Mouse (Mus musculus): Measurements from ENCODE around the gene Tbc1d22b. TPM values are rescaled to one million over a fixed set of nuclear protein-coding genes. Genes with fewer than 3 reads are reported as not detected.
A peak's percentile ranks its signal among the peaks of the same experiment; 100 is the strongest.
"Not testable (repeated sequence)": the region's sequence is repeated elsewhere in the genome, so short reads cannot be mapped to it uniquely, and the experiment has no call there.

Tbc1d22b gene
- total RNA-seq, 2 experiments from 2014 or later, result 44.1 to 47.0 TPM

DNA sequence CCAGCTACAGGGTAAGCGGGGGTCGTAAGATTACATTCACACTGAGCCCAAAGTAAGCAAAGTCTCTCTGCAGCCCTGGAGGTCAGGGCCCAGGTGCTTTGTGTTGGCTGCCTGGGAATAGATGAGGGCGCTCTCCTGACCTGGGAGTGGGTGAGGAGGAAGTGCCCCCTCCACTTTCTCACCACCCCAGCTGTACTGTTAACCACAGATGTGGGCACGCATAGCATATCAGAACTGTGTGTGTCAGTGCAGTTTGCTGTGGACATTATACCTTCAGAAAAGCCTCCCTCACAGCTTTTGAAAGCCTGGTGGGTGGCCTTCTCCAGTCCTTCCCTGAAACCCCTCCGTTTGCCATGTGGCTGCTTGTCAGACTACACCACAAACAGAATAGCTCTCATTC, 34.7 kb downstream of the Tbc1d22b start:
- intact Hi-C loops (cut with DNase I), result no loop called here
- DNase-seq (ENCODE audit: low spot score in 2 of 2), result no peak

- intact Hi-C loops (cut with DNase I), result no loop called here
- no peak for DNase-seq (ENCODE audit: low spot score in 2 of 2)
These were observed 35.2 kb downstream of the Tbc1d22b start for GRCm38 (mm10) chr17:29584737-29585136.

GRCm38 (mm10) chr17:29585446-29585845, 35.9 kb downstream of the Tbc1d22b start:
- intact Hi-C loops (cut with DNase I), result no loop called here
- DNase-seq (ENCODE audit: low spot score in 2 of 2), result no peak

GRCm38 (mm10) chr17:29586921-29587320, 37.3 kb downstream of the Tbc1d22b start:
- intact Hi-C loops (cut with DNase I), result no loop called here
- DNase-seq (ENCODE audit: low spot score in 2 of 2), result no peak

GRCm38 (mm10) chr17:29589221-29589898, 39.8 kb downstream of the Tbc1d22b start:
- DNase-seq (ENCODE audit: low spot score in 2 of 2), result peak; percentile 37 to 51
- intact Hi-C loops (cut with DNase I), result no loop called here

- intact Hi-C loops (cut with DNase I), result no loop called here
- DNase-seq (ENCODE audit: low spot score in 2 of 2), result no peak
These were observed 46.5 kb downstream of the Tbc1d22b start for GRCm38 (mm10) chr17:29595891-29596770.

GRCm38 (mm10) chr17:29596771-29597132, 47.2 kb downstream of the Tbc1d22b start:
- intact Hi-C loops (cut with DNase I), result no loop called here
- no peak for DNase-seq (ENCODE audit: low spot score in 2 of 2)

GRCm38 (mm10) chr17:29599051-29599450, 49.5 kb downstream of the Tbc1d22b start:
- intact Hi-C loops (cut with DNase I), result no loop called here
- no peak for DNase-seq (ENCODE audit: low spot score in 2 of 2)

DNA sequence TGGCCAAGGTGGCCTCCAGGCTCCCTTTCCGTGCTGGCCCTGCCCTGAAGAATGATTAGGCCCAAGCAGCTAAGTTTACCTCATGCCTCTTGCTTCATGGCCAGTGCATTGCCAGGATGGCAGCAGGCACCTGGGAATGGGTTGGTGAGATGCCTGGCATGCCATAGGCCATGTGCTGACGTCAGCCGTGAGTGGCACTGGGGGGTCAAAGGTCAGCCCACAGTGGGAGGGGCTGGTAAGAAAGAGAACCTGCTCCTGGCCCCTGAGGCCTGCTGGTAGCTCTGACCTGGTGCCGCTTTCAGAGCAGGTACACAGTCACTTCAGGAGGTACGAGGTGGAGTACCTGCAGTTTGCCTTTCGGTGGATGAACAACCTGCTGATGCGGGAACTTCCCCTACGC, 50.0 kb downstream of the Tbc1d22b start:
- intact Hi-C loops (cut with DNase I), result no loop called here
- DNase-seq (ENCODE audit: low spot score in 2 of 2), result no peak

DNA sequence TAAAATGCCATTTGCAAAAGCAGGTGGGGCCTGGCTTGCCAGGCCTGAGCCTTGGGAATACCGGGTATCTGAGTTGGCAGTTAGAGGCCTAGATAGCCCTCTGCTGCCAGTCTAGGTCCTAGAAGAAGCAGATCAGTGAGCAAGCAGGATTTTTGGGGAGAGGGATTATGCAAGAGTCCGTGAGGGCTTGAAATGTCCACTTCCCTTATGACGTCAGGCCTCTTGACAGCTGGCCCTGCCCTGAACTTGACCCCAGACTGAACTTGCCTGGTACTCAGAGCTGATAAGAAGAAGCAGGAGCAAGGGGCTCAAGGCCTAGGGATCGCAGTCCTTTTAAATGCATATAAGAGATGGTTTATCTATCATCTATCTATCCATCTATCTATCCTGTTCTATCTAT, 51.8 kb downstream of the Tbc1d22b start:
- intact Hi-C loops (cut with DNase I), result loop anchor here (5.0 kb wide), 1 partner anchor 281 kb away; no protein-coding TSS in a partner anchor
- no peak for DNase-seq (ENCODE audit: low spot score in 2 of 2)

DNA sequence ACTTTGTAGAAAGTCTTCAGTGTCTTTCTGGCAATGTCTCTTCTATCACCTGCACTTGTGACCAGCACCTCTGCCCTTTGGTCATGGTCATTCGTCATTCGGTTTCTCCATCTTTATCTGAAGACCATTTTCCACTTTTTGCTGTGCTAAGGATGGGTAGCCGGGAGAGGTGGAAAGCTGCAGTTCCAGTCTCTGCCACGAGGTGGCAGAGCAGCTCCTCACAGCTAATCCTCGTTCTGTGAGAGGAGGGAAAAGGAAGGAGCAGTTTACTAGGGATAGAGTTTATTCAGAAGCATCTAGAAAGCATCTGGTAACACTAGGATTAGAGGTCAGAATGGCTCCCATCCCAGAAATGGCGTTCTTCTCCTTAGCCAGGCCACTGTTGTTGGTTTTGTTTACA, 53.7 kb downstream of the Tbc1d22b start:
- intact Hi-C loops (cut with DNase I), result loop anchor here (5.0 kb wide), 1 partner anchor 279 kb away; no protein-coding TSS in a partner anchor
- peak; percentile 85 to 88 for DNase-seq (ENCODE audit: low spot score in 2 of 2)

DNA sequence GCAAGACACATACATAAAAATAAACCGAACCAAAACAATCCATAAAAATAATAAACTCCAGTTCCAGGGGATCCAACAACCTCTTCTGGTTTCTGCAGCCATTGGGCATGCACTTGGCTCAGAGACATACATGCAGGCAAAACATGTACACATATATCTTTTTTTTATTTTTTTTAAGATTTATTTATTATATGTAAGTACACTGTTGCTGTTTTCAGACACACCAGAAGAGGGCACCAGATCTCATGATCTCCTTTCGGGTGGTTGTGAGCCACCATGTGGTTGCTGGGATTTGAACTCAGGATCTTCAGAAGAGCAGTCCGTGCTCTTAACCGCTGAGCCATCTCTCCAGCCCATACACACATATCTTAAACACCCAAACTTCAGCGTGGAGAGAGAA, 63.9 kb downstream of the Tbc1d22b start:
- DNase-seq (ENCODE audit: low spot score in 2 of 2); intact Hi-C loops (cut with DNase I): not testable (repeated sequence)

- intact Hi-C loops (cut with DNase I), result no loop called here
- peak; percentile 94 to 95 for DNase-seq (ENCODE audit: low spot score in 2 of 2)
These were observed 64.8 kb downstream of the Tbc1d22b start, which contains the start of the genes Rnf8 and Gm28043 for GRCm38 (mm10) chr17:29614115-29615023. Rnf8 (plus strand) TSS chr17:29614790. Gm28043 (plus strand) TSS chr17:29614876.

GRCm38 (mm10) chr17:29615024-29615551, 65.5 kb downstream of the Tbc1d22b start:
- intact Hi-C loops (cut with DNase I), result no loop called here
- no peak for DNase-seq (ENCODE audit: low spot score in 2 of 2)

DNA sequence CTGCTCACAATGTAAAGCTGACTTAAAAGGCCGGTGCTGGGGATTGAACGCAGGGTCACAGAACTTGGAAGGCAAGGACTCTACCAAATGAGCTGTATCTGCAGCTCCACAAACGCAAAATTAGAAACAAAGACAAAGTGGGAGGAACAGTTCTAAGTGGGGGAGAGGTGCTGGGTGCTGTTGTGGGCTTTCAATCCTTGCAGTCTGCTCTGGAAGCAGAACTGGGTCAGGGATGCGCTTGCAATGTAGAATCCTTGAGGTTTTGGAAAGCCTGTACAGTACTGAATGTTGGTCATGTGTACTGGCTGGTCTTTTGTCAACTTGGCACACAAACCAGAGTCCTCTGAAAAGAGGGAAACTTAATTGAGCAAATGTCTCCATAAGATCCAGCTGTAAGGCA, 66.0 kb downstream of the Tbc1d22b start:
- intact Hi-C loops (cut with DNase I), result no loop called here

GRCm38 (mm10) chr17:29619231-29619630, 69.6 kb downstream of the Tbc1d22b start:
- no peak for DNase-seq (ENCODE audit: low spot score in 2 of 2)
- intact Hi-C loops (cut with DNase I), result no loop called here

More for the DNA sequence above, 66.0 kb downstream of the Tbc1d22b start:
- DNase-seq (ENCODE audit: low spot score in 2 of 2), result peak in 1 of 2 experiments; percentile 54

DNA sequence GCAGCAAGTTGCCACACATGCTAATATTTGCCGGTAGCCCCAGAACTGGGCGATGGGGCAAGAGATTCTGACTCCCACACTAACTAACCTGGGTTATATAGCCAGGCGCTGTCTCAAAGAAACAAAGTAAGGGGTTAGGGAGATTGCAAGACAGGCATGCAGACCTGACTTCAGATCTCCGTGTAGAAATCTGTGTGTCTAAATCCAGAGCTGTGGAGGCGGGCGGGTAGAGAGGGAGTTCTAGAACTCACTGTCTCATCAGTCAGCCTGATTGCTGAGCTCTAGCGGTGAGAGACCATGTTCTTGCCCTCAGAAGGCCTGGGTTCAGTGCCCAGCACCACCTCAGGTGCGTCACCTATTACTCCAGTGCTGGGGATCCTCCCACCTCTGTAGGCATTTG, 73.9 kb downstream of the Tbc1d22b start:
- intact Hi-C loops (cut with DNase I), result no loop called here
- DNase-seq (ENCODE audit: low spot score in 2 of 2), result no peak

DNA sequence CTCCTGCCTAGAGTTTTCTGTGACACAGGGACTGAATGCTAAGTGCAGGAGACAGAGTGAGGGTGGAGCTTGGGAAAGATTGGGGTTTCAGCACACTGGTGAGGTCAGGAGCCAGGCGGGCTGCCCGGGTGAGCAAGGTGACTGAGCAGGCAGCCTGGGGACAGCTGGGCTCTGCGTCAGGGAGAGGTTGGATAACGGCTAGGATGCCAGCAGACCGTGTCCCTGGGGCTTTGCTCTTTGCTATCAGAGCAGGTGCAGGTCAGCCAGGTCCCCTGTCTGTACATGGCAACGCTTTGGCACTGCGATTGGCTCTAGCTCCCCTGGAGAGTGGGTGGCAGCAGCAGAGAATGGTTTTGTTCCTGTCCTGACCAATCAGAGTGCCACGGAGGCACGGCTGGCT, 77.7 kb downstream of the Tbc1d22b start:
- intact Hi-C loops (cut with DNase I), result no loop called here
- DNase-seq (ENCODE audit: low spot score in 2 of 2), result no peak

DNA sequence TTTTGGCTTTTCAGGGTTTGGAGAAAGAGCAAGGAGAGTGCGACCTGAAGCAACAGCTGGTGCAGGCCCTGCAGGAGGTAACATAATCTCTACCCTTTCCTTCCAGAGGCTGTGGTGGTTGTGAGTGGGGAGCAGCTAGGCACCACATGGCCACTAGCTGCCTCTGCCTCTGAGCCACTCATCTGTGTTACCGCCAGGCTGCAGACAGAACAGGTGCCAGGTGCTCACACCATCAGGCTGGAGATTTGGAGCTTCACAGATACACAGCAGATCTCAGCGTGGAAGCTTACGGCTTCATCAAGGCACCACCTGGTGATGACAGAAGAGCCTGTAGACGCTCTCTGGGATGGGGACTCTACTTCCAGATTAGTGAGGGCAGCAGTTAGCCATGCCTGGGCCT, 79.4 kb downstream of the Tbc1d22b start:
- no peak for DNase-seq (ENCODE audit: low spot score in 2 of 2)
- intact Hi-C loops (cut with DNase I), result no loop called here

Measured in left cerebral cortex, postnatal 14 days (tissue).